Mouse (Mus musculus): ENCODE measurements at regions not wholly inside any gene's neighbourhood (a gene's known extent, or its start where the extent isn't known, plus 50 kb on each side); places are given as distances from the start of the nearest gene placed in this dataset.
A peak's percentile ranks its signal among the peaks of the same experiment; 100 is the strongest.

DNA sequence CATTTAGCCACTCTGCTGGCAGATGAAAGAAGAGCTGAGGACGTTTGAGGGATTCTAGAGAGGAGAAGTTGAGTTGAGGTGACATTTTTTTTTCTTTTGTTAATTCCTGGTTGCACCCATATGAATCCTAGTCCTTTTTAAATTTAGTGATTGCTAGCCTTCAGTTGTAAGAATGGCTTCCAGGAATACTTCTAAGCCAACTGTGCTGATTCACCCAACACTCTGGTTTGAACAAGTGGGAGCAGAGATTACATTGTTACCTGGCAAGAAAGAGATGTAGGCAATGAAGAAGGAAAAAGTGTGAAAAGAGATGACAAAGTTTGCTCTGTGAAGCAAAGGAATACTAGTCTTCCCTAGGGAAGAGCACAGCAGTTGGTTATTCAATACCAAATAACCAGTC is 261.1 kb upstream of the Kcnq5 start:
- DNase-seq, result no peak

DNA sequence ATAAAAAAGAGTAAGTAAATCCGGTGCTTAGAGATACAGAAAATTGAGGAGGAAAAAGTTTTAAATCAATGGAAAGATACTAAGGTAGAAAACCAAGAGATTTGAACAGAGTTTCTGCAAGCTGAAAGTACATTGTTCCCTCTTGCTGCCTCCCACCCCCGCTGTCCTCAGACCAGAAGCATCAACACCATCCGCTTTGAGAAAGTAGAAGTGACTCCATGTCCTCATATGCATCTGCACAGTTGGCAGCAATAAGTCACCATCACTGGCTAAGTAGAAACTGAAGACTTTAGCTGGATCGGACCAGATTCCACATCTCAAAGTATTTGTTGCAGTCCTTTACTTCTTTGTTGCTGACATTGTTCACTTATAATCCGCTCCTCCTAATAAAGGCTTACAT is 250.1 kb upstream of the Kcnq5 start:
- DNase-seq, result no peak

DNA sequence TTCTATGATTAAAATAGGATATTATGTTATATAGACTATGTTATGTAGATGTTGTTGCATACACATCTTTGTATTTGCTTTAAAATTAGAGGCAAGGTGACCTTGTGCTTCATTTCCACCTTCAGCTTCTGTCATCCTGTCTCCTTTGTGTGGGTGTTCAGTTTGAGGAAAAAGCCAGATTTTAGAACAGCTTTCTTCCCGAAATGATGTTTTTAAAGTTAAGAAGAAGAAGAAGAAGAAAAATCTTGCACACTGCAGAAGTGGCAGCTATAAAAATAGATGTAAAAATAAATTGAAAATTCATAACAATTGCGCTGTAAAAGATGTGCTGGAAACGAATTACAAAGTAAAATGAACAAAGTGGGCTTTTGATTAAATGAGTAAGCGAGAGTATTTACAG is 249.5 kb upstream of the Kcnq5 start:
- no peak for DNase-seq

DNA sequence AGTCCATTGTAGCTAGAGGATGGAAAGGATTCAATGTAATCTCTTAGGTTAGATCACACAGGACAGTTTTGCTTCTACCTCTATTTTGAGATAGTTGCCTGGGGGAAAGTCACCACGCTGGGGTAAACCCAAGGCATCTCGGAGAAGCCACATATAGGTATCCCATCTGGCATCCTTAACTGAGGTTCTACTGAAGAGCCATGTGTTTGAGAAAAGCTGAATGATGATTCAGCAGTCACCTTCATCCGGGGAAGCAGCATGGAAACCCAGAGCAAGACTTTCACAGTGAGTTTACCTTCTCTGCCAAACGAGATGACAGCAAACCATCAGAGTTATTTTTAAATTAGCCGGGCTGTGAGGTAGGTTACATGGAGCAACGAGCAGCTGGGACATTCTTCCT is 248.9 kb upstream of the Kcnq5 start:
- DNase-seq, result no peak

DNA sequence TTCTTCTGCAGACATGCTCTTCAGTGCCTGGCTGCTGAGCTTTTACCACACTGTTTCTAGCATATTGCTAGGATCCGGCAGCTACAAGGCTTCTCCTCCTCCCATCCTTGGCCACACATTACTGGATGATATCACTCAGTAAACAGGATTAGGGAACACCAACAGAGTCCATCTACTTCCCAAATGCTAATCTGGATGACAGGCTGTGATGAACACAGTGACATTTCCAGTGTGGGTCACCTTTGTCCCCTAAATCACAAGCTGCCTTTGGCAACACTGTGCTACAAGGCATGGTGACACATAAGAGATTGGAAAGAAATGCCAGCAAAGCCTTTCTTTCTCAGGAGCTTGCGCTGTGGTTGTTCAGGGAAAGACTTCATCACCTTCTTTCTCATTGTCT is 246.5 kb upstream of the Kcnq5 start:
- DNase-seq, result peak; percentile 16

DNA sequence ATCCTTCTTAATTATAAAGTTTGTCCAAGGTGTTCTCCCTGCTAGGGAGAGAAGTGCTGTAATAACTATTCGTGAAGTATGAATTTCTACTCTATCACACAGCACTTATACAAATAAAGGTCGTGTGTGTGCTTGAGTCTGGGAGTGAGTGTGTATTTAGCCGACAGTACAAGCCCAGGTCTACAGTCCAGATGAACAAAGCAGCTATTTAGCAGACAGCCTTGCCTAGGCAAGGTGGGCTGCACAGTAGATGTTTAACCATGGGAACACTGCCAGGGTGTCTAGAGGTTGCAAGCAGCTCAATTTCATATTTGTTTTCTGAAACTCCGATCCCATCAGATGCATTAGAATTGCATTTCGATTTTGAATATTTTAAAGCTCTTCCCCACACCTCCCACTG is 245.2 kb upstream of the Kcnq5 start:
- no peak for DNase-seq

DNA sequence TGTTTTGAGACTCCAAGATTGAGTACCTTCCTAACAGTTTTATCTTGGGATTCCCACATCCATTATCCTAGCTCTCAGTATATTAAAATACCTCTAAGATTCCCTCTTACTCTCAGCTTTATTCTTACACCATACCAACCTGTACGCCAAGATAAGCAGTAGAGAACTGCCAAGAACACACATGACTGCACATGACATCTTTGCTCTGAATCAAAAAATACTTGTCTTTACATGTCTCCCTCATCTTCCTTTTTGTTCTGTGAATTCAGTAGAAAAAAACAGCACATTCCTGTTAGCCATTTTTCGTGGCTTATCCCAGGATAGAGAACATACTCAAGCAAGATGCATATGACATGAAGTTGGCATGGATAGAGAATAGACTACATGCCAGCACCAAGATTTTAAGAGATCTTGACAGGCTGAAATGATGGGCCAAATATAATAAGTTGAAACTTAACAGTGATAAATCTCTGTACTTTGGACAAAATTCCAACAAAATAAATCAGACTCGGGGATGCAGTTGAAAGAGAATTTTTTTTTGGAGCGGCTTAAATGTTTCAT is 206.0 kb upstream of the Kcnq5 start:
- DNase-seq, result no peak

DNA sequence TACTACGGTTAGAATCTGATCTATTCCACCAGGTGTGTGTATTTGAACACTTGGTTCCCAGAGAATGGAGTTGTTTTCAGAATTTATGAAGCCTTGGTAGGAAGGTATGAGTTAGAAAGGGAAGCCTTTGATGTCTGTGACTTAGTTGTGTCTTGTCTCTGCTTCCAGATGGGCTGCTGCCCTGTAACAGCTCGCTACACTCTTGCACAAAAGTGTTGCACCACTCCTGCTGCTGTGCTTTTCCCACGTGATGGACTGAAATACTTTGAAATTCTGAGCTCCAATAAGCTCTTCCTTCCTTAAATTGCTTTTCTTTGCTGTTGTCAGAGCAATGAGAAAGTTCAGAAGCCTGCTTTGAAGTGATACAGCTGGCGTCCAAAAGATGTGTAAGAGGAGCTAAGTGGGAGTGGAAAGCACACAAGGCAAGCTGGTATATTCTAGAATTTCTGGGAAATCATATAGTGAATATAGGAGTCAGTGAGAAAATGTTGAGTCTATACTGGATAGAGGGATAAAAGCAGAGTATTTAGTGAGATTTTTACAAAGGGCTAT is 174.9 kb upstream of the Kcnq5 start:
- DNase-seq, result no peak

DNA sequence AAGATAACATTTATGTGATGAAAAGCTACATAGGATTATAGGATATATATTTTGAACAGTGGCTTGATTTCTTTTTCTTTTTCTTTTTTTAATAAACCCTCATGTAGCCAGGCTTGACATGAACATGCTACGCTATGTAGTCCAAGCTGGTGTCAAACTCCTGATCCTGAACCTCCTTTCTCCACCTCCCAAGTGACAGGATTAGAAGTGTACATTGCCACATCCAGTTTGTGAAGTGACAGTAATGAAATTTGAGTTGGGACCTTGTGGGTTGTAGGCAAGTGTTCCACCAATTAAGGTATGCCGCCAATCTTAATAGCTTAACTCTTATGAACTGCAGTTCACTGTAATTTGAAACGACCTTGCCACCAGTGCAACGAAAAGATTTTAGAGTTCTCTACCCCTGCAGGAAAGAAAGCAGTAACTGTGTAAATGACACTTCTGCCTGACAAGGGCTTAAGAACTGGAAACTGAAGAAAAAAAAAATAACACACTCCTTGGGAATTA is 156.6 kb upstream of the Kcnq5 start:
- DNase-seq, result no peak

DNA sequence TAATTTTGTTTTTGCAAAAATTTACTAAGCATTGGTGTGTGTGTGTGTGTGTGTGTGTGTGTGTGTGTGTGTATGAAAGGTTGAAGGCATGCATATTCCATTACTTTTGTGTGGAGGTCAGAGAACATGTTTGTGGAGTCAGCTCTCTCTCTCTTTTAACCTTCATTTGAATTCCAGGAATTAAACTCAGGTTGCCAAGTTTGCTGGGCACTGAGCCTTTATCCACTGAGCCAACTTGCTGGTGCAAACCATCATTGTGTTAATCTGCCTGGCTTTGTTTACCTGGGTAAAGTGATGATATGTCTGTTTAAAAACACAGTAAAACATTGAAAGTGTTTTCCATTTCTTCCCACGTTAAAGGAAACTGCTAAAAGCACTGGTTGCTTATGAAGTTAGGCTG is 154.7 kb upstream of the Kcnq5 start:
- no peak for DNase-seq

DNA sequence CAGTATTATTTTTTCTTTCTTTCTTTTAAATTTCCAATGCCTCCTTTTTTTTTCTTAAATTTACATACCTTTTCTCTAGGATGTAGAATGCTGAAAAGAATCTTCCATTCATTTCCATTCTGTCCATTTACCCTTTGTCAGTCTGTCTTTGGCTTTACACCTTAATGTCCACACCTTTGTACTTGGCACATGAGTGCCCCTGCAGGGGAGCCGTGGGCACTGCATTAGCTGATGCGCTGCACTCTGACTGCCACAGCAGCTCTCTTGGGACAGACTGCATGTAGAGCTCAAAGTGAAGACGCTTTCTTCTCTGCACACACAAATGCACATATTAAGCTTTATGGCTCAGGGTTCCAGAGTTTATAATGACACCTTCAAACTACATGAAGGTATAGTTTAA is 143.8 kb upstream of the Kcnq5 start:
- DNase-seq, result no peak

DNA sequence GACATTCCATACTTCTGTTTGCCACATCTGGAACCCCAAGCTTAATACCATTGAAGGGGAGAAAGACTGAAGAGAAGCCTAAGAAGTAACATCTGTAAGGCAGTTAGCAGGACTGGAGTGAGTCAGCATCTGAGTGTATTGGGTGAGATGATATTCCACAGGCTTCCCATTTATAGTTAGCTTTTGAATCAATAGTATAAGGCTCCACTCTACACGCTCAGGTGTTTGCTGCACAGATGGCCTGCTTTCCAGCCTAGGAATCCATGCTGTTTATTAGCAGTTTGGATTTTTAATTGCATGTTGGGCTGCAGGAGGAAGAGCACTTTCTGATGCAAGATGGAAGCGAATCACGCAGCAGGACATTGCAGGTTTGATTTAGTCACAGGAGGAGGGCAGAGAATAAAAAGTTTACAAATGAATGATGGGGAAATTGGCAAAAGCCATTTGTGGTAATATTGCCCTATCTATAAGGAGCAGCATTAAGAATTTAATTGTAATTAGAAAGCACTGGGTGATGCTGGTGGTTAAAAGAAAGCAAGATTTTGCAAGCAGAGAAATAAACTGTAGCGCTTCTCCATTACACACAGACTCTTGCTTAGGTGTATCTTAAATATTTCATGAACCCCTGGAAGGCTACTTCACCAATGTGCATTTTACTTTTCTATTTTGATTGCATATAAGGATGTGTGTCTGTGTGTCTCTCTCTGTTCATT is 109.8 kb upstream of the Kcnq5 start:
- no peak for DNase-seq

DNA sequence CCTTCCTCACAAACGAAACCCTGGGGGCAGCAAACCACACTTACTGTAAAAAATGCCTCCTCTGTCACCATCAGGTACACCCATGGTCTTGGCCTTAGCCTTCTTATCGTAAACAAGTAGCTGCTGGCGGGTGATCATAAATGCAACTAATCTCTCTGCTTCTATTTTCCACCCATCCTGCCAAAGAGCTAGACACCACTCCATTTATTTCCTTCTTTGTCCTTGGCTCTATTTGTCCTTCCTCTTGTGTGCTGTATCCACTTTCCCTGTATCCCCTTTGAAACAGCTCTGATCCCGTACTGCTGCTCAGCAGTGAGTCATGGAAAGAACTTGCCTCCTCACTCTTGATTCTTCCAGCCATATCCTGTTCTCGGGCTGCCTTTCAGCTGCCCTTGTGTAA is 108.3 kb upstream of the Kcnq5 start:
- no peak for DNase-seq

All from cerebellum, adult 9-11 months (tissue).